Mouse (Mus musculus) hindbrain, embryonic 14.5 days (tissue): ENCODE measurements around the gene B3galt4. TPM values are rescaled to one million over a fixed set of nuclear protein-coding genes. Genes with fewer than 3 reads are reported as not detected.
"Not testable (repeated sequence)": the region's sequence is repeated elsewhere in the genome, so short reads cannot be mapped to it uniquely, and the experiment has no call there.

Source experiments
- ATAC-seq: fragments of 200-750 bp; cut with Nextera tagmentation; 2 replicates; pipeline ENCODE4 v1.8.0; 2017; ENCODE audit warnings: moderate number of reproducible peaks, mild to moderate bottlenecking, moderate TSS enrichment, moderate library complexity; ENCODE audit not compliant: low FRiP score
- DNase-seq: peaks from one replicate; pipeline ENCODE4 v3.0.0-alpha.2; 2015; ENCODE audit warnings: low spot score
- H3K27ac ChIP-seq: fragments of 300-500 bp; sonication (generic); 2 replicates; pipeline ENCODE4 v1.5.1; 2014; ENCODE audit warnings: mild to moderate bottlenecking, moderate library complexity
- H3K27me3 ChIP-seq: fragments of 300-500 bp; sonication (generic); 2 replicates; pipeline ENCODE4 v1.6.1; 2014; ENCODE audit warnings: mild to moderate bottlenecking, low read length, mixed read lengths; ENCODE audit not compliant: control insufficient read depth, insufficient read depth
- H3K36me3 ChIP-seq: fragments of 300-500 bp; sonication (generic); replicated peaks from 2 replicates; pipeline ENCODE4 v1.6.1; 2014; ENCODE audit not compliant: control insufficient read depth, insufficient read depth
- H3K4me1 ChIP-seq: fragments of 300-500 bp; sonication (generic); replicated peaks from 2 replicates; pipeline ENCODE4 v1.6.1; 2014; ENCODE audit warnings: antibody characterized with exemption, low read length, mixed read lengths; ENCODE audit not compliant: control insufficient read depth, insufficient read depth
- H3K4me2 ChIP-seq: fragments of 300-500 bp; sonication (generic); replicated peaks from 2 replicates; pipeline ENCODE4 v1.6.1; 2014; ENCODE audit warnings: mild to moderate bottlenecking, moderate library complexity
- H3K4me3 ChIP-seq: fragments of 300-500 bp; sonication (generic); replicated peaks from 2 replicates; pipeline ENCODE4 v1.5.1; 2014; ENCODE audit warnings: mild to moderate bottlenecking, low read length
- H3K9ac ChIP-seq: fragments of 300-500 bp; sonication (generic); 2 replicates; pipeline ENCODE4 v1.6.1; 2014
- H3K9me3 ChIP-seq: fragments of 300-500 bp; sonication (generic); 2 replicates; pipeline ENCODE4 v1.6.1; 2016; ENCODE audit warnings: low read length; ENCODE audit not compliant: control insufficient read depth
- WGBS: fragments of 180-500 bp; shearing (Covaris S2); extraction: QIAGEN DNeasy Blood & Tissue Kit; methylation state at CpG from one replicate; pipeline ENCODE4 v1.1.7; 2014; 5-methylcytosine and 5-hydroxymethylcytosine counted together
- polyA plus RNA-seq: library from polyadenylated mRNA; unstranded; fragments of >200 nt; fragmentation: Nextera tagmentation; extraction: Ambion mirVana; gene quantifications from 2 replicates; pipeline ENCODE4 v1.2.1, GENCODE M21; 2014

B3galt4 gene
- polyA plus RNA-seq = 7.8 and 9.2 TPM in 2 replicates

DNA sequence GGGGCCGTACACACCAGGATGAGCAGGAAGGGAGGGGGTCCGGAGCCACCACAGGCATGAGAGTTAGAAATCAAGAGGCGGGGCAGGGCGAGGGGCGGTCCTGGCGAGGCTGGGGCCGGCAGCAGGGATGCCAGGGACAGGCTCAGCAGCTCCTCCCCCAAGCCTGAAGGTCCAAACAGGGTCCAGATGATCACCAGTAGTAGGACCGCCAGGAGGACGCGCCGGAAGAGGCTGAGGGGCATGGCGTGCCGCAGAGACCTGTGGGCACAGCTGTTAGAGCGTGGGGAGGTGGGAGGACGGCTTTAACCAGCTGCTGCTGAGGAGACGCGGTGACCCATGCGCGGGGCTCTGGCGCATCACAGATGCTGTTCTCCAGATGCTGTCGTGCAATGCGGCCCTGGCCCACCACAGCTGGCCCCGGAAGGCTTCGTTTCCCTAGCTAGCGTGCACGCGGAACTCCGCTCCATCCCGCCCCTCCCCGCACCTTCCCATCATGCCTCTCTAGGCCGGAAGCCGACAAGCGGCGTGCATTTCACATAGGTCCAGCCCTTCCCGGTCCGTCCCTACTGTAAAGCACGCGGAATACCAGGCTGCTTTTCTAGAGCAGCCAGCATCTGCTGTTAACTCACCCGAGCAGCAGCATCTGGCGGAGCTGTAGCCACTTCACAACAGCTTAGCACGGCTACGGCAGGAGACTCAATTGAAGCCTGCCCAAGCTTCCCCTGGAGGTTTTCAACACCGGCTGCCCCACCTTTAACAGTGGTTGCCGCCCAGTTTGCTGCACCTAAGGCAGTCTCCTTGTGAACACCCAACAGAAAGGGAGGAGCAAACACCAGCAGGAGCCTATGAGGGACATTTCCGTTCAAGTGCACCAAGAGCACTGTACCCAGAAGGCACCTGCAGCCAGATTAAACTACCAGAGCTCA lies at the start of gene B3galt4:
TSS of gene B3galt4 (minus strand) at position 468 of the 926 bp plus-strand sequence.
- Histone ChIP-seq H3K4me2 (peak within 1 kb of the TSS; percentile 85), H3K27ac (peak within 1 kb of the TSS; percentile 88), H3K27me3 (no peaks in the 10 kb centered on the region), H3K9ac (peak within 1 kb of the TSS; percentile 73), H3K4me3 (peak within 1 kb of the TSS; percentile 46), H3K9me3 (no peaks in the 10 kb centered on the region), H3K36me3 (peaks cover 61% of the 10 kb centered on the region), H3K4me1 (peaks cover 34% of the 10 kb centered on the region)
- peak; percentile 80 for ATAC-seq
- WGBS = 2% methylated on average over 44 of the region's 45 CpGs
- DNase-seq = peak; percentile 84

DNA sequence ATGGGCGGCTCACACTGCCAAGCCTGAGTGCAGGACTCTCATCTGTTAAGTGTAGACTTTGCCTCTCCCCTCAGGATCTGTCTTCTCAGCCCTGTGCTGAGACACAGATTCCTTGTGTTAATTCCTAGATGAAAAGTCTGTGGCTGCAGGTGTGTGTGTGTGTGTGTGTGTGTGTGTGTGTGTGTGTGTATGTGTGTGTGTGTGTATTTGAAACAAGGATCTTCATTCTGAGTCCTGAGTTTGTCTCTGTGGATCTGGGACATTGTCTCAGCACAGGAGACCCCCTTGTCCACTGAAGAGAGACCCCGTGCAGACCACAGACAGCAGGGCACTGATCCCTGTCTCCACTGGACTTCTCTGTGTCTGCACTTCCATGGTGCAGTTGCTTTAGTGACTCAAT lies 49.5 kb upstream of the B3galt4 start:
- H3K9ac ChIP-seq, H3K9me3 ChIP-seq, H3K36me3 ChIP-seq, DNase-seq, ATAC-seq, H3K27ac ChIP-seq, H3K4me3 ChIP-seq, H3K4me2 ChIP-seq, H3K4me1 ChIP-seq: not testable (repeated sequence)
- H3K27me3 ChIP-seq = peaks cover 32% of the 10 kb centered on the region
- WGBS = 41% methylated on average over 2 of the region's 2 CpGs

DNA sequence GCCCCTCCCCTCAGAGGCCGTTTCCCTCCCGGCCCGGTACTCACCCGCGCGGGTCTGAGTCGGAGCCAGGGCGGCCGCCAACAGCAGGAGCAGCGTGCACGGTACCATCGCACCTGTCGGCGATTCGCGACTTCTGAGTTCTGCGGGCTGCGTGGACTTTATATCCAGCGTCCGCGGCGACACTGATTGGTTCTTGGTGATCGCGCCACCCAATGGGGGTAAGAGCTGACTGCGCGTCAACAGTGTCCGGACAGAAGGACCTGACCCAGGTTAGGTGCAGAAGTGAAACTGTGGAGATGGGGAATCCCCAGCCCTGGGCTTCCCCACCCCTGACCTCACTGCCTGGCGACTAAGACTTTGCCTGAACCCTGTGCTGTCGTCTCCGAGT lies 48.9 kb upstream of the B3galt4 start, which contains the start of gene H2-K1:
TSS of gene H2-K1 (minus strand) at position 198 of the 388 bp plus-strand sequence.
- Histone ChIP-seq H3K4me3 (peak within 1 kb of the TSS; percentile 40), H3K9me3 (no peaks in the 10 kb centered on the region), H3K36me3 (no peaks in the 10 kb centered on the region), H3K27me3 (peaks cover 32% of the 10 kb centered on the region), H3K27ac (no peak within 1 kb of the TSS), H3K9ac (peak within 1 kb of the TSS; percentile 37), H3K4me1 (peaks cover 9% of the 10 kb centered on the region; the same call in 1 of the 2 replicates), H3K4me2 (peak within 1 kb of the TSS; percentile 75)
- ATAC-seq (peak; percentile 66; the same call in 1 of the 2 replicates), DNase-seq (peak; percentile 62)
- under 1% methylated on average over 29 of the region's 30 CpGs for WGBS

DNA sequence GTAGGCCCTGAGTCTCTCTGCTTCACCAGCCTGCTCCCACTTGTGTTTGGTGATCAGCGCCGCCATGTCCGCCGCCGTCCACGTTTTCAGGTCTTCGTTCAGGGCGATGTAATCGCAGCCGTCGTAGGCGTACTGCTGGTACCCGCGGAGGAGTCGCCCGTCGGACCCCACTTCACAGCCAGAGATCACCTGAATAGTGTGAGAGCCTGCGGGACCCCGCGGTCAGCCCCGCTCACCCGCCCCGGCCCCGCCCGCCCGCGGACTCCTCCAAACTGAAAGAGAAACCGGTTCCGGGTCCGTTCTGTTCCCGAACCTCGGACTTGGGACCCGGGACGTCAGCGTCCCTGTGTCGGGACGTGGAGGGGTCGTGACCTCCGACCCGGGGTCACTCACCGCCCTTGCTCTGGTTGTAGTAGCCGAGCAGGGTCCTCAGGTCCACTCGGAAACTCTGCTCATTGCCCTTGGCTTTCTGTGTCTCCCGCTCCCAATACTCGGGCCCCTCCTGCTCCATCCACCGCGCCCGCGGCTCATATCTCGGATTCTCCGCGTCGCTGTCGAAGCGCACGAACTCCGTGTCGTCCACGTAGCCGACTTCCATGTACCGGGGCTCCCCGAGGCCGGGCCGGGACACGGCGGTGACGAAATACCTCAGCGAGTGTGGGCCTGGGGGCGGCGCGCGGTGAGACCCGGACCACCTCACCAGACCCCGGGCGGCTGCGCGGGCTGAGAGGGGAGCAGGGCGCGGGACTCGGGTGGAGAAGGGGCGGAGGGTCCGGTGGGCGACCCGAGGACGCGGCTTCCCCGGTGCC lies 48.3 kb upstream of the B3galt4 start:
- Histone ChIP-seq H3K4me1 (peaks cover 9% of the 10 kb centered on the region; the same call in 1 of the 2 replicates), H3K4me3 (peak overlapping the region; percentile 40), H3K27me3 (peaks cover 32% of the 10 kb centered on the region), H3K9ac (peak overlapping the region; percentile 37), H3K27ac (no peak overlapping the region), H3K4me2 (peak overlapping the region; percentile 75), H3K36me3 (no peaks in the 10 kb centered on the region), H3K9me3 (no peaks in the 10 kb centered on the region)
- WGBS = 1% methylated on average over 84 of the region's 87 CpGs
- ATAC-seq (peak; percentile 8; the same call in 1 of the 2 replicates), DNase-seq (no peak)

- not testable (repeated sequence) for H3K9ac ChIP-seq, H3K9me3 ChIP-seq, DNase-seq, ATAC-seq, H3K4me3 ChIP-seq, H3K27ac ChIP-seq, H3K36me3 ChIP-seq, H3K4me2 ChIP-seq, H3K4me1 ChIP-seq
- H3K27me3 ChIP-seq = peaks cover 32% of the 10 kb centered on the region
- WGBS = 61% methylated on average over 5 of the region's 5 CpGs
These were observed 47.4 kb upstream of the B3galt4 start for GRCm38 (mm10) chr17:33998697-33999096.

DNA sequence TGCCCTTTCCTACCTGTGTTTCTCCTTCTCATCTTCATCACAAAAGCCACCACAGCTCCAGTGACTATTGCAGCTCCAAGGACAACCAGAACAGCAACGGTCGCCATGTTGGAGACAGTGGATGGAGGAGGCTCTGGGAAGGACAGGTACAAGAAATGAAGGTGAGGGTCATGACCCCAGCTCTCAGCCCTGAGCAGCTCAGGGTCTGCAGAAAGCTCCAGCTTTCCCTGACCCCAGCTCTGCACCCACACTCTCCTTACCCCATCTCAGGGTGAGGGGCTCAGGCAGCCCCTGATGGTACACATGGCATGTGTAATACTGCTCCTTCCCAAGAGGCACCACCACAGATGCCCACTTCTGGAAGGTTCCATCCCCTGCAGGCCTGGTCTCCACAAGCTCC lies 45.7 kb upstream of the B3galt4 start:
- not testable (repeated sequence) for H3K4me2 ChIP-seq, H3K9me3 ChIP-seq, H3K27ac ChIP-seq, H3K4me1 ChIP-seq, H3K4me3 ChIP-seq, ATAC-seq, H3K9ac ChIP-seq, DNase-seq, H3K36me3 ChIP-seq
- peaks cover 32% of the 10 kb centered on the region for H3K27me3 ChIP-seq
- 97% methylated on average over 2 of the region's 2 CpGs for WGBS

DNA sequence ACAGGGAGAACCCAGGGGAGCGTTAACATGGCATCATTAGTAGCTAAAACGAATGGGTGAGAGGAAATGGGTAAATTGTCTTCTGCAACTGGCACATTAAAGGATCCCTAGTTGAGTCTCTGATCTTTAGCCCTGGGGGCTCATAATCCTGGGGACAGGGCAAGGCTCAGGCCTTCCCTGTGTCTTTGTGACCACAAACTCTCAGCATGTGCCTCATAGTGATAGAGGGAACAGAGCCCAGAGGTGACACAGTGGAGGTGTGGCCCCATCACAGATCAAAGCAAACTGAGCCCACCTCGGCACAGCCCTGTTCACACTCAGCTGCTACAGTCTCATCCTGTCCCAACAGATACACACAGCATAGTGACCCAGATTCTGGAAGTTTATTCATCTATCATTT lies 44.4 kb upstream of the B3galt4 start:
- H3K4me1 ChIP-seq = peaks cover 9% of the 10 kb centered on the region; the same call in 1 of the 2 replicates
- H3K27ac ChIP-seq = no peak overlapping the region
- H3K36me3 ChIP-seq = no peaks in the 10 kb centered on the region
- no peak for ATAC-seq
- no peak overlapping the region for H3K9ac ChIP-seq
- 79% methylated on average over 3 of the region's 3 CpGs for WGBS
- no peaks in the 10 kb centered on the region for H3K9me3 ChIP-seq
- no peak overlapping the region for H3K4me2 ChIP-seq
- DNase-seq = no peak
- peaks cover 19% of the 10 kb centered on the region for H3K27me3 ChIP-seq
- no peak overlapping the region for H3K4me3 ChIP-seq

- Histone ChIP-seq H3K36me3 (no peaks in the 10 kb centered on the region), H3K9ac (no peak overlapping the region), H3K27ac (no peak overlapping the region), H3K4me2 (no peak overlapping the region), H3K4me3 (no peak overlapping the region), H3K9me3 (no peaks in the 10 kb centered on the region), H3K4me1 (peaks cover 6% of the 10 kb centered on the region; the same call in 1 of the 2 replicates), H3K27me3 (peaks cover 12% of the 10 kb centered on the region)
- ATAC-seq = no peak
- no peak for DNase-seq
- whole genome bisulfite sequencing = 94% methylated on average over 8 of the region's 8 CpGs
These were observed 43.7 kb upstream of the B3galt4 start for GRCm38 (mm10) chr17:33994959-33995358.
